Mouse (Mus musculus) heart, adult 8-10 months (tissue): Measurements from ENCODE around the gene Cdh22. TPM values are rescaled to one million over a fixed set of nuclear protein-coding genes. Genes with fewer than 3 reads are reported as not detected.
A peak's percentile ranks its signal among the peaks of the same experiment; 100 is the strongest.

Experiments
- DNase-seq: peaks from one replicate; pipeline ENCODE4 v3.0.0; 2022; ENCODE audit warnings: low spot score
- total RNA-seq, 4 experiments: library from RNA; stranded (reverse); gene quantifications; 2 replicates each; pipeline ENCODE4 v1.2.4; 2022

Gene Cdh22
- total RNA-seq, 4 experiments from 2014 or later, result 0.75 to 2.2 (median 0.99) TPM

DNA sequence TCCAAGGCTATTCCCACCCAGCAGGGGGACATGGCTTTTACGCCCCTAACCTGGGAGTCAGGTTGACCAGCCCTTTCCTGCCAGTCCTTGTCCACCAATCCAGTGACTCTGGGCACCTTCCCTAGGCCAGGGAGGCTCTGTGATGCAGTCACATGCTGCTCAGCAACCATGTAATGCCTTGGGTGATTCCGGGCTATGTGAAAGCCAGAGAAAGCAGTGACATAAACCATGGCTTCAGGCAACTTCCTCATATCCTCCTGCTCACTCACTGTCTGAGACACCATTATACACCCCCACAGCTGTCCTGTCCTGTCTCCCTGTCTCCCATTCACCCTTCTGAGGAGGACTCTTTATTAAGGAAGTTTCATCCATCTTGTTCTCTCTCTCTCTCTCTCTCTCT is 144.0 kb downstream of the Cdh22 start, which contains the start of gene 1700025C18Rik:
TSS of gene 1700025C18Rik (minus strand) at position 101 of the 400 bp plus-strand sequence.
- DNase-seq, result no peak

- no peak for DNase-seq
Measured at GRCm38 (mm10) chr2:165089470-165089869, 145.2 kb downstream of the Cdh22 start.

GRCm38 (mm10) chr2:165086634-165087033 is 148.0 kb downstream of the Cdh22 start:
- no peak for DNase-seq

- no peak for DNase-seq
Measured at GRCm38 (mm10) chr2:165081257-165081656, 153.4 kb downstream of the Cdh22 start.

DNA sequence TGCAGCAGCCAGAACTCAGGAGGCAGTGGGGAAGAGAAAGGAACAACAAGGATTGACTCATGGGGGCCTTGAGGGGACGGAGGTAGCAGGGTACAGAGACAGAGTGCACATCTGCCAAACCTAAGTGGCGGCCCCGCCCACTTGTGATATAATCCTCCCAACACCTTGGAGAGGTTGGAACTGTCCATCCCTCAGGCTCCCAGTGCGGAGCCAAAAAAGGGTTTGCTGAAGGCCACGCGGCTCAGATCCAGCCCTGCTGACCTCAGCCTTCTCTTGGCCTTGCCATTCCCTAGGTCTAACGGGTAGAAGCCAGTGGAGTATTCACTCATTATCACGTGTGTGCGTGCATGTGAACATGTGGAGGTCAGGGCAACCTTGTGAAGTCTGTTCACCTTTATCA is 154.0 kb downstream of the Cdh22 start:
- DNase-seq, result no peak

GRCm38 (mm10) chr2:165078605-165079004 is 156.0 kb downstream of the Cdh22 start:
- no peak for DNase-seq

DNA sequence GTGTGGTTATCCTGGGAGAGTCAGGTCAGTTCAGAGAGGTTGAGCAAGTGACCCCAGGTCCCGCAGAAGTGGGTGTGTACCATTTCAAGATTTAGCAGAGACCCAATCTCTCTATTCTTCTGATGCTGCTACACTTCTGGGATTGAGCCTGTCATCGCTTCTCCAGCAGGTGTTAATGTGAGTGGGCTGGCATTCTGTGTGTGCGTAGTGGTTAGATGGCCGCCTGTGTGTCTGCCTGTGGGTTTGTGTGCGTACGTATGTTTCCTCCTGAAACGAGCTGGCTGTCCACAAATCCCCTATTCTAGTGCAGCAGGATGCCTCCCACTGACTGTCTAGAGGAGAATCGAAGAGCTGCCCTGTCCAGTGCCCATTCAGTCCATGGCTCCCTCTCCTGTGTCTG is 156.6 kb downstream of the Cdh22 start:
- no peak for DNase-seq

DNA sequence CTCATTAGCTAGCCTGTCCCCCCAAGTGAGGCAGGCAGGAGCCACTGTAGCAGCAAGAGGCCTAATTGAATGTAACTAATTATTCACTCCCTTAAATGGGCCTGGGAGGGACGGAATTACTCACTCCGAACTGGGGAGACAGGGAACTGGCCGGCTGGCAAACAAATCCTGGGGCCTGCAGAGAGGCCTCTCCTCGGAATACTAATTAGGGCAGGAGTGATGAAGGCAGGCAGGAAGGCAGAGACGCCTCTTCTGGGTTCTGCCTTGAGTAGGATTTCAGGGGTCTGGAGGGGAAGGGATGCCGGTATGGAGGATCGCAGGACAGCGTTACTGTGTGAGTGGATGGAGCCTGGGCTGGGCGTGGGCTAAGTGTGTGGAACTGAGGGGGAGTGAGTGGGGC is 157.6 kb downstream of the Cdh22 start:
- no peak for DNase-seq

DNA sequence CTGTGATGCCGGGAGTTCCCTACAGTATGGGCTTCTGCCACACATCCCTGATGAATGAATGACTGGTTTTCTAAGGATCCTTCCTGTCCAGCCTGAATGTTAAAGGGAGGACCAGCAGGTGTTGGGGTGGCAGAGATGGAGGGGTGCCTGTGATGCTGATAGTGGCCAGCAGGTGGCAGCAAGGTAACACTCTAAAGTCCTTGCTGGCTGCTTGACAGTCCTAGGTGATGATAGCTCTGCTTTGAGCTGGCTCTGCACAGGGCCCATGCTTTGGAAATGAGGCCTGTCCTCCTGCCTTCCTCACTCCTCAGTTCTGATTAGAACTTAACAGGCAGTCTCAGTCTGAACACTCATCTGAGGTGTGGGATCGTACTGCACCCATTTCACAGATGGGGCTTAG is 159.7 kb downstream of the Cdh22 start:
- peak; percentile 74 for DNase-seq

DNA sequence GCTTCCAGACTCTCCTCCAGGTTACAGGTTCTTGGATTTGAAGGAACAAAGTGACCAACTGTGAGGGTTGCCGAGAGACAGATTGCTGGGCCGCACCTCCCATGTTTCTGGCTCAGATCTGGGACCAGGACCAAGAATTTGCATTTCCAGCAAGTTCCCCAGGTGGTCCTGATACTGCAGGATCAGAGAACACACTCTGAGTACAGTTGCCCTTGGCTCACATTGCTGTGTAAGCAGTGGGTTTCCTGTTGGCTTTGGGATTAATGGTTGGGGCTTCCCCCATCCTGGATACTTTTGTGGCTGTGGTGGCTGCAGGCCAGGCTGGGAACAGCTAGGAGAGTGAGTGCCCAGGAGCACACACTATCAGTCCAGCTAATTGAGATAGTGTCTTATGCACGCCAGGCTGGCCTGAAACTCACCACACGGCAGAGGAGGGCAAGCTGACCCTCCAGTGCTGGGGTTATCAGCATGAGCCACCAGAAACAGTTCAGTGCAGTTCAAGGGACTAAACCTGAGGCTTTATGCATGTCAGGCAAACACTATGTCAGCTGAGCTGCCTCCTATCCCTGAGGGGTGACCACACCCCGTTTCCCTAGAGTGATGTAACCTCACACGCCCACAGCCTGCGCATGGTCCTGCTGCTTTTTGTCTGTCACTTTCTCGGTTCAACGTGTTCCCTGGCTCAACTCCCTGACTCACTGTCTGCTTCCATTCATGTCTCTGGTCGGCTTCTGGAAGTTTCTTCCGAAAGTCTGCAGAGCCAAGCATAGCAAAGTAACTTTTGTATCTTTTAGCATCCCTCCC is 160.4 kb downstream of the Cdh22 start:
- peak; percentile 74 for DNase-seq

DNA sequence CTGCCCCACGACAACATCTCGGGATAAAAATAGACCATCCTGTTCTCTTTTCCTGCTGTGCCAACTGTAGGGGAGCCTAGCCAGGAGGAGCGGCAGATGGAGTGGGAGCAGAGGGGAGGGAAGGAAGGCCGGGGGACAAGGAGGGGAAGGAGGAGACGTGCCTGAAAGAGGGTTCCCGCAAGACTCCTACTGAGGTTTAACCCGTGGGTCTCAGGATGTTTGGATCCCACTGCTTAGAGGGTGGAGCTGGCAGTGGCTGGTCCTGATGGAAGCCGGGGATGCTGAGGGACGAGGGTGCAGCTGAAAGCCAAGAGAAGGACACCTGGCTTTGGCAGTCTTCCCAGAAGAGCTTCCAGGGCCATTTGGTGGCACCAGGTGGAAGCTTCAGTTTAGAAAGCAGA is 161.3 kb downstream of the Cdh22 start:
- DNase-seq, result no peak

GRCm38 (mm10) chr2:165070096-165070816 is 164.4 kb downstream of the Cdh22 start:
- peak; percentile 58 for DNase-seq

DNA sequence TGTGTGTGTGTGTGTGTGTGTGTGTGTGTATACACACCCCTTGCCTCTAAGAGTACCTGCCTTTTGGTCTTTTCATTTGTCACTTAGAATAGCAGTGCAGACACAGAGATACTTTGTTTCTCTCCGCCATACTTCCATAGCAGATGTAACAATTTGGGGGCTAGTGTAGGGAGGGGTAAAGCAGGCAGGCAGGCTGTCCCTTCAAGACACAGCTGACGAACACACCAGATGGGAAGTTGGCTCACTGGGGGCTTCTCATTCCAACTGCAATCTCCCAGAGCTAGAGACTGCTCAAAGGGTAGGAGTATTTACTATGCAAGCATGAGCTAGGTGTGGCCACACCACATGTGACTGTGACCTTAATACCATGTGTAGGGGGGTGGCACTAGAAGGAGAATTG is 165.8 kb downstream of the Cdh22 start:
- DNase-seq, result no peak

DNA sequence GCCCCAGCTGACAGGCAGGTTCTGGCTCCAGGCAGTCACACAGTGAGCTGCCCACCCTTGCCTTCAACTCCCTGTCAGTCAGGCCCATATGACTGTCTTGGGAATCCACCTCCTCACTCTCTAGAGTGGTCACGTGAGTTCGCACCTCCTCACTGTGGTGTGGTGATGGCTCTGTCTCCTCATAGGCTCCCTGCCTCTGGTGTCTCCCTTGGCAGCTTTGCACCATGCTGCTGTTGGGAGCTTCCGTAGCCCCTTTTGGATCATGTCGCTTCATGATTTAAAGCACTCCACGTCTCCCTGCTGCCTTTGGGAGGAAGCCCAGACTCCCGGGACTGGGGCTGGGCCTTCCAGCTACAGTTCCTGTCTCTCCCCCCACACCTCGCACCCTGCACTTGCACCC is 170.2 kb downstream of the Cdh22 start:
- no peak for DNase-seq

- DNase-seq, result no peak
Measured at GRCm38 (mm10) chr2:165061638-165062433, 172.8 kb downstream of the Cdh22 start.

Other genes with a start within 250 kb of the Cdh22 start
- 10 to 100 TPM; 15.2 to 18.9 (median 18.6) TPM for gene Ncoa5, start 200.0 kb downstream of the Cdh22 start, total RNA-seq
- gene Cd40, start 179.2 kb downstream of the Cdh22 start, total RNA-seq, result 1 to 10 TPM; 1.6 to 2.4 (median 1.9) TPM
- not detected for gene 1700025C18Rik, start 144.1 kb downstream of the Cdh22 start, total RNA-seq
- 10 to 100 TPM; 17.9 to 22.1 (median 19.5) TPM for gene Slc35c2, start 53.0 kb upstream of the Cdh22 start, total RNA-seq
- gene Elmo2, start 91.6 kb upstream of the Cdh22 start, total RNA-seq, result 10 to 100 TPM; 13.7 to 16.4 (median 13.8) TPM
- gene Zfp663, start 133.9 kb upstream of the Cdh22 start, total RNA-seq, result not detected
- gene Zfp334, start 153.4 kb upstream of the Cdh22 start, total RNA-seq, result 1 to 10 TPM; 2.2 to 2.6 (median 2.6) TPM
- gene Ocstamp, start 165.6 kb upstream of the Cdh22 start, total RNA-seq, result not detected
- under 1 TPM; 0.09 to 0.69 (median 0.20) TPM for gene Slc13a3, start 238.4 kb upstream of the Cdh22 start, total RNA-seq